ENCODE assay signal across 19 mouse cellular contexts in genomic region chr17:75097367-75097766, GRCm38 (mm10).
DNase-seq lines count a peak whose midpoint lies in the region; ATAC-seq lines count a peak whose summit lies in the region.
"Had no signal": no experiment of that assay in that cellular context is flagged by ENCODE, and none has a peak within 500 bp of the region (broad histone marks: within the 10 kb centered on the region; RNA-seq: fewer than 3 reads in every experiment).

No protein-coding gene starts in this region.

- no peak overlapping the region for H3K4me3 ChIP-seq in hindbrain, embryonic 11.5 days (ENCODE audit: low read depth, low read length)
- no peak overlapping the region for H3K4me3 ChIP-seq in hindbrain, embryonic 14.5 days (replicated peaks; ENCODE audit: low read length)
- no peak overlapping the region for H3K4me3 ChIP-seq in midbrain, embryonic 10.5 days
- no peak overlapping the region for H3K4me3 ChIP-seq in midbrain, embryonic 16.5 days (ENCODE audit: low read depth, low read length)
- H3K4me3 ChIP-seq: embryonic facial prominence, embryonic 13.5 days; forebrain, embryonic 12.5 days; heart, adult 2 months; heart, embryonic 15.5 days had no signal

- intact Hi-C loops in left cerebral cortex, postnatal 10 days (cut with DNase I), result no loop called here

- WGBS in hindbrain, embryonic 11.5 days, result 38% methylated on average over 3 of the region's 3 CpGs
- WGBS in hindbrain, embryonic 14.5 days, result 20% methylated on average over 3 of the region's 3 CpGs
- WGBS in midbrain, embryonic 10.5 days, result 47% methylated on average over 3 of the region's 3 CpGs
- 37% methylated on average over 3 of the region's 3 CpGs for WGBS in midbrain, embryonic 16.5 days

- H3K9me3 ChIP-seq in hindbrain, embryonic 11.5 days (ENCODE audit: control insufficient read depth, low read length), result no peaks in the 10 kb centered on the region
- no peaks in the 10 kb centered on the region for H3K9me3 ChIP-seq in hindbrain, embryonic 14.5 days (ENCODE audit: control insufficient read depth, low read length)
- no peaks in the 10 kb centered on the region for H3K9me3 ChIP-seq in midbrain, embryonic 10.5 days (replicated peaks)
- H3K9me3 ChIP-seq in midbrain, embryonic 16.5 days (replicated peaks; ENCODE audit: control insufficient read depth, low read length, poor library complexity, severe bottlenecking), result no peaks in the 10 kb centered on the region
- H3K9me3 ChIP-seq: embryonic facial prominence, embryonic 13.5 days; forebrain, embryonic 12.5 days; heart, embryonic 15.5 days had no signal

- 0 out of 2 replicates have a peak, but pooled peaks cover 2% of the 10 kb centered on the region for H3K27me3 ChIP-seq in hindbrain, embryonic 11.5 days (ENCODE audit: control insufficient read depth, insufficient read depth, low read length)
- H3K27me3 ChIP-seq in hindbrain, embryonic 14.5 days (ENCODE audit: control insufficient read depth, insufficient read depth, low read length), result 0 out of 2 replicates have a peak, but pooled peaks cover 9% of the 10 kb centered on the region
- peaks cover 20% of the 10 kb centered on the region for H3K27me3 ChIP-seq in midbrain, embryonic 10.5 days (ENCODE audit: low read depth, poor library complexity, severe bottlenecking)
- H3K27me3 ChIP-seq in midbrain, embryonic 16.5 days (ENCODE audit: control insufficient read depth, insufficient read depth, low read depth, low read length), result no peaks in the 10 kb centered on the region
- H3K27me3 ChIP-seq: embryonic facial prominence, embryonic 13.5 days; forebrain, embryonic 12.5 days; heart, embryonic 15.5 days had no signal

- H3K9ac ChIP-seq in hindbrain, embryonic 11.5 days (ENCODE audit: low read depth, low read length), result no peak overlapping the region
- no peak overlapping the region for H3K9ac ChIP-seq in hindbrain, embryonic 14.5 days
- H3K9ac ChIP-seq in midbrain, embryonic 16.5 days (ENCODE audit: low read depth, low read length), result no peak overlapping the region
- H3K9ac ChIP-seq: embryonic facial prominence, embryonic 13.5 days; forebrain, embryonic 12.5 days; heart, embryonic 15.5 days had no signal

- H3K4me1 ChIP-seq in hindbrain, embryonic 11.5 days (replicated peaks; ENCODE audit: control insufficient read depth, insufficient read depth, low read length), result no peaks in the 10 kb centered on the region
- no peaks in the 10 kb centered on the region for H3K4me1 ChIP-seq in hindbrain, embryonic 14.5 days (replicated peaks; ENCODE audit: control insufficient read depth, insufficient read depth, low read length)
- peaks cover 17% of the 10 kb centered on the region for H3K4me1 ChIP-seq in midbrain, embryonic 10.5 days
- no peaks in the 10 kb centered on the region for H3K4me1 ChIP-seq in midbrain, embryonic 16.5 days (ENCODE audit: control insufficient read depth, insufficient read depth, low read length)
- H3K4me1 ChIP-seq: heart, embryonic 15.5 days had no signal

- no peak overlapping the region for H3K4me2 ChIP-seq in hindbrain, embryonic 11.5 days (replicated peaks; ENCODE audit: low read depth, low read length)
- H3K4me2 ChIP-seq in hindbrain, embryonic 14.5 days (replicated peaks), result no peak overlapping the region
- H3K4me2 ChIP-seq in midbrain, embryonic 16.5 days (ENCODE audit: low read length), result no peak overlapping the region
- H3K4me2 ChIP-seq: embryonic facial prominence, embryonic 13.5 days; forebrain, embryonic 12.5 days; heart, embryonic 11.5 days; heart, embryonic 15.5 days had no signal

- no peak overlapping the region for H3K27ac ChIP-seq in hindbrain, embryonic 11.5 days (ENCODE audit: low read depth, low read length)
- no peak overlapping the region for H3K27ac ChIP-seq in hindbrain, embryonic 14.5 days
- no peak overlapping the region for H3K27ac ChIP-seq in midbrain, embryonic 10.5 days (replicated peaks)
- no peak overlapping the region for H3K27ac ChIP-seq in midbrain, embryonic 16.5 days (ENCODE audit: low read length)
- H3K27ac ChIP-seq: embryonic facial prominence, embryonic 13.5 days; forebrain, embryonic 12.5 days; heart, adult 2 months; heart, embryonic 15.5 days had no signal

- no peaks in the 10 kb centered on the region for H3K36me3 ChIP-seq in hindbrain, embryonic 11.5 days (ENCODE audit: control insufficient read depth, insufficient read depth, low read length)
- H3K36me3 ChIP-seq in hindbrain, embryonic 14.5 days (replicated peaks; ENCODE audit: control insufficient read depth, insufficient read depth), result no peaks in the 10 kb centered on the region
- no peaks in the 10 kb centered on the region for H3K36me3 ChIP-seq in midbrain, embryonic 10.5 days
- no peaks in the 10 kb centered on the region for H3K36me3 ChIP-seq in midbrain, embryonic 16.5 days (ENCODE audit: control insufficient read depth, insufficient read depth, low read length)
- H3K36me3 ChIP-seq: embryonic facial prominence, embryonic 13.5 days; forebrain, embryonic 12.5 days; heart, embryonic 15.5 days had no signal

- ATAC-seq in hindbrain, embryonic 11.5 days (ENCODE audit: low FRiP score), result peak; percentile 61; the same call in 1 of the 2 replicates
- no peak for ATAC-seq in hindbrain, embryonic 14.5 days (ENCODE audit: low FRiP score)
- ATAC-seq in midbrain, embryonic 16.5 days, result no peak
- ATAC-seq: forebrain, embryonic 16.5 days; intestine, embryonic 16.5 days had no signal

- DNase-seq in hindbrain, embryonic 11.5 days (ENCODE audit: low spot score), result peak; percentile 39
- DNase-seq in hindbrain, embryonic 14.5 days (ENCODE audit: low spot score), result no peak
- peak; percentile 22 for DNase-seq in midbrain, embryonic 10.5 days (ENCODE audit: low spot score)
- DNase-seq in ZHBTc4 (ENCODE audit: low read depth, low spot score), result peak; percentile 7
- no peak for DNase-seq in left cerebral cortex, postnatal 10 days (ENCODE audit: extremely low spot score in 1 of 2, low spot score in 2 of 2)
- DNase-seq: adrenal gland, postnatal 14 days; cerebellum, adult 18-20 months; cerebellum, adult 9-11 months; cerebellum, postnatal 36 days; gastrocnemius, postnatal 14 days; heart, adult 2 months; heart, postnatal 14 days had no signal

Comparison
In these comparisons a context has a peak if more than half of its experiments do, and no peak if none do; other contexts are left out.
1. DNase-seq: peak in hindbrain, embryonic 11.5 days (single experiment), midbrain, embryonic 10.5 days (single experiment) and ZHBTc4 (single experiment); none in hindbrain, embryonic 14.5 days (single experiment) and left cerebral cortex, postnatal 10 days (0 of 2).